Mouse (Mus musculus): ENCODE measurements around the gene Paqr5. TPM values are rescaled to one million over a fixed set of nuclear protein-coding genes. Genes with fewer than 3 reads are reported as not detected.

Paqr5 gene
- polyA plus RNA-seq, 1 experiment from 2014 or later, result 0.44 TPM

DNA sequence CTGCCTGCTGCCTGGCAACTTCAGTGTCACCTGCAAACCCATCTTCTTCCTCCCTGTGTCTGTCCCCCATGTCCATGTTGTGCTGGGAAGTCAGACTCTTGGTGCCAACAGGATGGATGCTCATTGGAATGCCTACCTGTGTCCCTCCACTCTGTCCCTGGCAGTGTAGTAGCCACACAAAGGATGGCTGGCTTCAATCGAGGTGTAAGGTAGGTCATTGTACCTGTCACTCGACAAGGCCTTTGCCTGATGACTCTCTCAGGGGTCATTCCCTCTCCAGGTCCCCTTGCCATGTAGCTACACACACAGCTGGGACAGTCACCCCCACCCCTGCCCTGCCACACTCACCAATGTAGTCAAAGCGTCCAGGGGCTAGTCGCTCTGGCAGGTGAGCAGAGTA is 65.5 kb downstream of the Paqr5 start:
- ATAC-seq (no peak), DNase-seq (ENCODE audit: low read depth, low spot score) (no peak)
- in situ Hi-C loops (cut with MboI; ENCODE audit: low pct_unique_long_range_greater_than_20kb), result loop anchor here (10.0 kb wide), 1 partner anchor 164 kb away; the partner anchor contains the start of gene Glce
- no peaks in the 10 kb centered on the region for H3K27me3 ChIP-seq
- POLR2A ChIA-PET, result no interaction called here
- CTCF ChIA-PET, result interaction anchor here (1.1 to 1.6 kb wide), 4 partner anchors 12 to 79 kb away, joined by 3 to 4 read pairs (median 4); no protein-coding TSS in a partner anchor
- TF ChIP-seq CTCF (IDR thresholded peaks at IDR 0.05), result no peak

DNA sequence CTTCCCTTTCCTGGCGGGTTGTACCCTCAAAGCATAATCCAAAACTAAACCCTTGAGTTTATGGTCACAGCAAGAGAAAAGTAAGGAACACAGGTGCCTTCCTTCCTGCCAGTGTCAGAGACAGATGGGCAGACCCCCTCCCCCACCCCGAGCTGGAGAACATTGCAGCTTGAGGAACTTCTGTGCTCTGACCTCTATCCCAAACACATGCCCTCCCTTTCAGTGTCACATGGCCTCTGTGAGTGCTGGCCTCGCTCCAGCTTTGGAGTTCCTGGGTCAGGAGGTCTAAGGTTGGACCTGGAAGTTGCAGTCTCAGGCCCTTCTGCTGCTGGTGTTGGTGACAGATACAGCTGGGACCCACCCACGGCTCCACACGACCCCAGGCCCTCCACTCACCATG is 65.9 kb downstream of the Paqr5 start:
- in situ Hi-C loops (cut with MboI; ENCODE audit: low pct_unique_long_range_greater_than_20kb), result loop anchor here (10.0 kb wide), 1 partner anchor 164 kb away; the partner anchor contains the start of gene Glce
- no peak for TF ChIP-seq CTCF (IDR thresholded peaks at IDR 0.05)
- ChIA-PET CTCF (interaction anchor here (1.2 to 1.6 kb wide), 2 partner anchors 25 to 79 kb away, joined by 3 to 4 read pairs; no protein-coding TSS in a partner anchor), POLR2A (no interaction called here)
- DNase-seq (ENCODE audit: low read depth, low spot score), result no peak
- H3K27me3 ChIP-seq, result no peaks in the 10 kb centered on the region
- no peak for ATAC-seq

DNA sequence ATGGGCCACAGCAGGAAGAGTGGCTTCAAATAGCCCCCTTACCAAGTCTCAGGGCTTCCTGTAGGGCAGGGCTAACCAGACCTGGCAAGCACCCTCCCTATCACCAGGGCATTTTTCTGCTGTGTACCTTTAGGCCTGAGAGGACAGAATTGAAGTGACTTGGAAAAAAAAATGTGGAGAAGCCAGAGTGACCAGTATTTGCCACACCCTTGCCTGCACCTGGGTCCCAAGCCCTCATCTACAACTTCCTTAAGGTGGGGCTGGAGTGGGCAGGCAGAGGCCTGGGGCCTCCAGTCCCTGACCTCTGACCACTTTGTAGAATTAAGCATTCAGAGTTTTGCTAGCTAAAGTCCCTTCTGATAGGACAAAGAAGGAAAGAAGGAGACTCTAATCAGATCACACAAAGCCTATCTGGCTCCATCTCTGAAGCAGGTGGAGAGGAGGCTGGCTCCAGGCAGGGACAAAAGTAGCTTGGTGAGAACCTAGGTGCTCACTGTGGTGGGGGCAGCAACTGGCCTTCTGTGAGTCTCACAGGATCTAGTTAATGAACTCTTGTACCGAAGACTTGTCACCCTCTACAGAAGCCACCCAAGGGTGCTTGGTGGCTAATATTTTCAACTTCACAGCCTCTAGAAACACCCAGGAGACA is 66.6 kb downstream of the Paqr5 start:
- no peaks in the 10 kb centered on the region for H3K27me3 ChIP-seq
- no peak for TF ChIP-seq CTCF (IDR thresholded peaks at IDR 0.05)
- CTCF ChIA-PET, result interaction anchor here (1.2 to 1.6 kb wide), 2 partner anchors 26 to 80 kb away, joined by 3 to 4 read pairs; no protein-coding TSS in a partner anchor
- ATAC-seq (no peak), DNase-seq (ENCODE audit: low read depth, low spot score) (no peak)
- in situ Hi-C loops (cut with MboI; ENCODE audit: low pct_unique_long_range_greater_than_20kb), result loop anchor here (10.0 kb wide), 1 partner anchor 165 kb away; the partner anchor contains the start of gene Glce
- POLR2A ChIA-PET, result no interaction called here

DNA sequence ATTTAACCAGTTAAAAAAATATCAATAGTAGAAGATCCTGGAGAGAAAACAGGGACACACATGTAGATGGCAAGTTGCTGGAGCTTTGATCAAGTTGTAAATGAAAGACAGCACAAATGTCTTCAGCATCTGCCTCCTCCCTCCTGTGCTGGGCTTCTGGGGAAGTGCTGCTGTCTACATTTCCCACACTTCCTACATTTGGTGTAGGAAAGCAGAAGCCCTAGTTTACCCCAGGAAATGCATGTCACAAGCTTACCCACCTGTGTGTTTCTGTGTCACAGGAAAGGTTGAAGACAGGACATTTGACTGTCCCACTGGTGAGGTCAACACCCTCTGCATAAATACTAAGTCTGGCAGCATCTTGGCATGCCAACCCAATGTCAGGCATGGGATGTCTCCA is 71.9 kb downstream of the Paqr5 start:
- H3K27me3 ChIP-seq, result no peaks in the 10 kb centered on the region
- no peak for ATAC-seq
- no peak for TF ChIP-seq CTCF (IDR thresholded peaks at IDR 0.05)
- no peak for DNase-seq (ENCODE audit: low read depth, low spot score)
- in situ Hi-C loops (cut with MboI; ENCODE audit: low pct_unique_long_range_greater_than_20kb), result no loop called here
- ChIA-PET POLR2A (no interaction called here), CTCF (interaction anchor here (0.8 to 1.6 kb wide), 3 partner anchors 13 to 86 kb away, joined by 3 to 5 read pairs (median 5); no protein-coding TSS in a partner anchor)

DNA sequence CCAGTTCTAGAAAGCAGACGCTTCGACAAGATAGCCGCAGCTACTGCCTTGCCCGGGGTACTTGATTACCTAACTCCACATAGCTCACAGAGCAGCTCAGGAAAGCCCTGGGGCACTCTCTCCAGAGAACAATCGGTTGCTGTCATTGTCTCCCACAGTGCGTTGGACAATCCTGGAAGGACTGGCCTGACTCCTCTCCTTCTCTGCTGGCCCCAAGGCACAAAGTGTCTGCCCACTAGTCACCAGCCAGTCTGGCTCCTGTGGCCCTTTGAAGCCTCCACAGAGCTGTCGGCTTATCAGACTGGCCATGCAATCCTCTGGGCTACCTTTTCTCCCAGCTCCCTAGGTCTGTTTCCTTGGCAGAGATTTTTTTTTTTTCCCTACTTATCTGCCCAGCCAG is 74.4 kb downstream of the Paqr5 start:
- TF ChIP-seq CTCF (IDR thresholded peaks at IDR 0.05), result no peak
- ChIA-PET POLR2A (no interaction called here), CTCF (interaction anchor here (1.4 kb wide), 1 partner anchor 33 kb away, joined by 3 read pairs; no protein-coding TSS in a partner anchor)
- no peaks in the 10 kb centered on the region for H3K27me3 ChIP-seq
- in situ Hi-C loops (cut with MboI; ENCODE audit: low pct_unique_long_range_greater_than_20kb), result no loop called here
- DNase-seq (ENCODE audit: low read depth, low spot score) (no peak), ATAC-seq (no peak)

DNA sequence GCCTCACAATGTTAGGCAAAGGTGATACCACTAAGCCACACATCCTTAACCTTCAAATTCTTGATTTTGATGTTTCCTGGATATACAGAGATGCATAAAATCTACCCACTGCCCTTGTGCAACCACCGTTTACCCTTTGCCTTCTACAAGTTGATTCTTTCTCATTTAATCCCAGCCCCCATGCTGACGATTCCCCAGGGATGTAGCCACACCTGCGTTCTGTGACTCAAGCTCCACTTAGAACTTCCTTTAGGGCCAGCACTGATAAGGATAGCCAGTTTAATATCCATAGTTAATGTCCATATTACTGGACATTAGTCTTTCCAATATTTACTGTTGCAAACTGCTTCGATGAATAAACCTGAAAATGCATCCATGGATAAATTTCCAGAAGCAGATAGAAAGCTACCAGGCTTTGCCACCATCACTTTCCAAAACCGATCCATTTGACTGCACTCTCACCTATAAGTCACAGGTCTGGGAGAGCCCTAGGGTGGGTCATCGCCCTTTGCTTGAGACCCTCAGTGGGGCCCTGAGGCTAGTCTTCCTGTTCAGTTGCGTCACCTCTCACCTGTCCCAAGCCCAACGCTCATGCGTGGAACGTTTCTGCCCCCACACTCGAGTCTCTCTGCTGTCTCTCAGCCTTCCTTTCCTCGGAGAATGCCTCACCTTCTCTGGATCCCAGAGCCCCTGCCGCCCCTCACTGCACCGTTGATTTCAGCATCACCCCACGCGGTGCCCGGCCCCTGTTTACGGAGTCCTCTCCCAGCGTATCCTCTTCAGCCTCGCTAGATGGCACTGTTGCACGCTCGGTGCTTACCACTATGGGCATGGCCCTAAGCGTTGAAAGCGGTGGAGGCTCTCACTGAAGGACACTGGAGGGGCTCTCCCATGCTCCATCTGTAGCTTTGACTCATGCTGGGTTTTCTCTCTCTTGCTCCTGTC is 79.0 kb downstream of the Paqr5 start:
- CTCF ChIA-PET, result interaction anchor here (0.5 to 2.2 kb wide), 10 partner anchors 15 to 302 kb away, joined by 3 to 10 read pairs (median 5); no protein-coding TSS in a partner anchor
- in situ Hi-C loops (cut with MboI; ENCODE audit: low pct_unique_long_range_greater_than_20kb), result loop anchor here (5.0 kb wide), 1 partner anchor 295 kb away; no protein-coding TSS in a partner anchor
- peak; percentile 45 for ATAC-seq
- POLR2A ChIA-PET, result interaction anchor here (0.6 to 0.9 kb wide), 4 partner anchors 37 to 291 kb away, joined by 3 to 5 read pairs (median 4); no protein-coding TSS in a partner anchor
- no peaks in the 10 kb centered on the region for H3K27me3 ChIP-seq
- TF ChIP-seq CTCF (IDR thresholded peaks at IDR 0.05), result peak; percentile 97
- peak; percentile 64 for DNase-seq (ENCODE audit: low read depth, low spot score)

DNA sequence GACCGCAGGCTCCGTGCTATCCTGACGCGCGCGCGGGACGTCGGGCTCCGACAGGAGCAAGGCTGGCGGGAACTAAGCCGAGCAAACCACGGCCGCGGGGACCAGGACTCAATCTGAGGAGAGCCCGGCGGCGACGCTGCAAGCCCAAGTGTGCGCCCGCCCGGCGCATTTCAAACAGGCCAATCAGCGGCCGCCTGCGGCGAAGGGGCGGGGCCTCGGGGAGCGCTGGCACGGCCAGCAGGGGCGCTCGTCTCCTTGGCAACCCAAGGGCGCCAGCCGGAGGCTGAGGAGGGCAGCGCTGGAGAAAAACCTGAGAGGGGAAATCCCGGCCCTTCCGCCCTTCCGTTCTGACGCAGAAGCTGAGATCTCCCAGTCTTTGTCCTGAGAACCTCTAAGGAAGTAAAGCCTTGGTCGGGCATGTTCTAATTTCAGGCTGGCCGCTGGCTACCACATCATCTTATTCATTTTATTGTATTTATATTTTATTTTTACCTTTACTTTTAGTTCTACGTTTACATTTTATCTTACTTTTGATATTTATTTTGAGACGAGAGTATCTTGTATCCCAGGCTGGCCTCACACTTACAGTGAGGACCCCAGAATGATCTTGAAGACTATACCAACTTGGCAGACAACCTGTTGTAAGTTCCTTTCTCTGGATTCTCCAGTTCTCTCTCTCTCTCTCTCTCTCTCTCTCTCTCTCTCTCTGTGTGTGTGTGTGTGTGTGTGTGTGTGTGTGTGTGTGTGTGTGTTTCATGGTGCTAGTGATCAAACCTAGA is 79.8 kb downstream of the Paqr5 start, which contains the start of gene Kif23:
Gene Kif23, minus strand, starts transcription at position 152 of the 779 bp plus-strand sequence.
- peak; percentile 89 for DNase-seq (ENCODE audit: low read depth, low spot score)
- ChIA-PET POLR2A (interaction anchor here (1.5 kb wide), 1 partner anchor 33 kb away, joined by 4 read pairs; the partner anchor contains the start of gene Rplp1), CTCF (interaction anchor here (0.5 to 2.2 kb wide), 8 partner anchors 16 to 302 kb away, joined by 3 to 10 read pairs (median 5); no protein-coding TSS in a partner anchor)
- peak; percentile 99 for TF ChIP-seq CTCF (IDR thresholded peaks at IDR 0.05)
- in situ Hi-C loops (cut with MboI; ENCODE audit: low pct_unique_long_range_greater_than_20kb), result loop anchor here (5.0 kb wide), 1 partner anchor 295 kb away; no protein-coding TSS in a partner anchor
- no peaks in the 10 kb centered on the region for H3K27me3 ChIP-seq
- peak; percentile 85 for ATAC-seq

DNA sequence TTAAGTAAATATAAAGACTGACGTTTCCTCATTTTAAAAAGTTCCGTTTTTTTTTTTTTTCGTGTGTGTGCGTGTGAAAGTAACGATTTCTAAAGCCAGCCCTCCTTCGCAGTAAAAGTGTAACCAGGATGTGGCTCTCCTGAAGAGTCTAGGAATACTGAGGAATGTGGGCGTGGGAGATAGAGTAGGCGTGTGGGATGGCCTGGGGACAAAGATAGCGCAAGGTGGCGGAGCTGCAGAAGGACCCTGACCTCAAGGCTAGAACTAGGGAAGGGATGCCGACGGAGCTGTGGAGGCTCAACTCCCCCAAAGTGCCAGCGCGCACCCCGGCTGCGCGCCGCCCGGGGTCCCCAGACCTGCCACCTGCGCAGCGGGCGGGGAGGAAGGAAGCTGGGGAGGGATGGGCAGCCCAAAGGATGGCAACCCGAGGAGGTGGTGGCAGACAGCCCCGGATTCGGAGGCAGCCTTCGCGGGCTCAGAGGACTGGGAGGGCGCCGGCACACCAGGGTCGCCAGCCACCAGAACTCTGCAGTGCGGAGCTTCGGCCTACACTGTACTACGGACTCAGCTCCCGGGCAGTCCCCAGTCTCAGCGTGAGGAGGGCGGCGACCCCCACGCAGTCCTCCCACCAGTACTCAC is 80.6 kb downstream of the Paqr5 start:
- POLR2A ChIA-PET, result interaction anchor here (1.5 kb wide), 1 partner anchor 32 kb away, joined by 4 read pairs; the partner anchor contains the start of gene Rplp1
- ATAC-seq (peak; percentile 31), DNase-seq (ENCODE audit: low read depth, low spot score) (no peak)
- TF ChIP-seq CTCF (IDR thresholded peaks at IDR 0.05), result no peak
- in situ Hi-C loops (cut with MboI; ENCODE audit: low pct_unique_long_range_greater_than_20kb), result loop anchor here (5.0 kb wide), 1 partner anchor 296 kb away; no protein-coding TSS in a partner anchor
- CTCF ChIA-PET, result interaction anchor here (2.0 to 2.1 kb wide), 2 partner anchors 32 to 104 kb away, joined by 5 read pairs; no protein-coding TSS in a partner anchor
- no peaks in the 10 kb centered on the region for H3K27me3 ChIP-seq

DNA sequence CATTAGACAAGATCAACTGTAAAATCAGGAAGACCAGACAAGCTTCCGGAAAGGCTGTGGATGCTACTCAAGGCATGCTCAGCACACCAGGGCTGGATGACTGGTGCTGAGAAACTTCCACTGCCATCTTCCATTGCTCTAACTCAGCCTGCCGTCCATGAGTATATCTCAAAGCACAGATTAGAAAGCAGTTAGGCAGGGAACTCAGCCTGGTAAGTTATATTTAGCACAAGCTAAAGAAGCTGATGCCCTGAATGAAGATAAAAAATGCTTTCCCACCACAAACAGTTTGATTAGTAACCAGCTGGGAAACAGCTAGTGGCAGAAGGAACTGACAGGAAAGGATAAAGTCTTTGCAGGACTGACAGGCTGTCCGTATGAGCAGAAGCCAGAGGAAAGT is 85.6 kb downstream of the Paqr5 start:
- TF ChIP-seq CTCF (IDR thresholded peaks at IDR 0.05), result no peak
- DNase-seq (ENCODE audit: low read depth, low spot score) (no peak), ATAC-seq (no peak)
- no peaks in the 10 kb centered on the region for H3K27me3 ChIP-seq
- POLR2A ChIA-PET, result interaction anchor here (1.6 kb wide), 1 partner anchor 27 kb away, joined by 3 read pairs; the partner anchor contains the start of gene Rplp1
- CTCF ChIA-PET, result interaction anchor here (0.5 to 1.5 kb wide), 4 partner anchors 21 to 141 kb away, joined by 3 to 4 read pairs (median 4); no protein-coding TSS in a partner anchor
- in situ Hi-C loops (cut with MboI; ENCODE audit: low pct_unique_long_range_greater_than_20kb), result no loop called here
